Mouse (Mus musculus): ENCODE data around the gene Upk1b.

Gene Upk1b

GRCm38 (mm10) chr16:38761972-38762371, 38.2 kb downstream of the Upk1b start:
- no peak for DNase-seq (ENCODE audit: low spot score in 2 of 2)

GRCm38 (mm10) chr16:38760834-38761375, 39.2 kb downstream of the Upk1b start:
- DNase-seq (ENCODE audit: low spot score in 2 of 2) = no peak

GRCm38 (mm10) chr16:38760239-38760638, 39.9 kb downstream of the Upk1b start:
- DNase-seq (ENCODE audit: low spot score in 2 of 2) = no peak

- DNase-seq (ENCODE audit: low spot score in 2 of 2) = no peak
These were observed 41.8 kb downstream of the Upk1b start for GRCm38 (mm10) chr16:38758104-38758861.

- no peak for DNase-seq (ENCODE audit: low spot score in 2 of 2)
These were observed 42.5 kb downstream of the Upk1b start for GRCm38 (mm10) chr16:38757626-38758025.

DNA sequence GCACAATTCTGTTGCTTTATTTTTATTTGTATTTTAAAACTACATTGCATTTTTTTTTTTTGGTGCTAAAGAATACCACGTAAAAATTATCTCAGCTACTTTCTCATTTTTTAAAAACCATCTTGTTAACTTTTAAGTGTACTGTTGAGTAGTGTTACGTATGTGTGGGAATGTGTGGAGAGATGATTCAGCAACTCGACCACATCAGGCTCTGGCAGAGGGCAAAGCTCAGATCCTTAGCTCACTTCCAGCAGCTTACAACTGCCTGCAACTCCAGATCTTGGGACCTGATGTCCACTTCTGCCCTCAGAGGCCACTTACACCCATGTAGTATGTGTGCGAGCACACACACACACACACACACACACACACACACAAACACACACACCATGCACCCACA, 43.6 kb downstream of the Upk1b start:
- no peak for DNase-seq (ENCODE audit: low spot score in 2 of 2)

GRCm38 (mm10) chr16:38756177-38756503, 44.0 kb downstream of the Upk1b start:
- DNase-seq (ENCODE audit: low spot score in 2 of 2) = no peak

DNA sequence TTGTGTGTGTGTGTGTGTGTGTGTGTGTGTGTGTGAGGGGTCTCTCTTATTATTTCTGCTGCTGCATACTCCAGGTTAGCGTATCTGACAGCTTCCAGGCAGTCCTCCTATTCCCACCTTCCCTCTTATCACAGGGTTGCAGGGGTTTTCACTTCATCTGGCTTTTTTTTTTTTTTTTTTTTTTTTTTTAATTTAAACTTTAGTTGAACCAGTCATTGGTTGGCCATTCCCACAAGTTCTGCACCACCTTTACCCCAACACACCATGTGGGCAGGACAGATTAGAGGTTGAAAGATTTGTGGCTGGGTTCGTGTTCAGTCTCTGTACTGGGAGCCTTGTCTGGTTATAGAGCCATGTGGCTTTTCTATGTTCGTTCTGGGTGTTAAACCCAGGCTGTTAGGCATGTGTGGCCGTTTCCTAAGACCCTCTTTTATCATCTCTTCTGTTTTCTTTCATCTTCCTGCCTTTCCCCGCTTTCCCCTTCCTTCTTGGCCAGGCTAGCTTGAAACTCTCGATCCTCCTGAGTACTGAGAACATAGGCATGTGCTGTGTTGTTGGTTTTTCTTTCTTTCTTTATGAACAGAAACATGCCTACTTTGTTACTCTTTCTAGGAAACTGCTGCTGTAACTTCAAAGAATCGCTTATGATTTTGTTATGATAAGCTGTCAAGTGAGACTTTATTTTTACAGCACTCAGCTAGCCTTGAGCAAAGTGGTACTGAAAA, 44.5 kb downstream of the Upk1b start:
- DNase-seq (ENCODE audit: low spot score in 2 of 2) = no peak

- no peak for DNase-seq (ENCODE audit: low spot score in 2 of 2)
These were observed 46.5 kb downstream of the Upk1b start for GRCm38 (mm10) chr16:38753631-38754030.

GRCm38 (mm10) chr16:38750803-38751202, 49.3 kb downstream of the Upk1b start:
- no peak for DNase-seq (ENCODE audit: low spot score in 2 of 2)

- no peak for DNase-seq (ENCODE audit: low spot score in 2 of 2)
These were observed 56.0 kb downstream of the Upk1b start for GRCm38 (mm10) chr16:38743941-38744673.

DNA sequence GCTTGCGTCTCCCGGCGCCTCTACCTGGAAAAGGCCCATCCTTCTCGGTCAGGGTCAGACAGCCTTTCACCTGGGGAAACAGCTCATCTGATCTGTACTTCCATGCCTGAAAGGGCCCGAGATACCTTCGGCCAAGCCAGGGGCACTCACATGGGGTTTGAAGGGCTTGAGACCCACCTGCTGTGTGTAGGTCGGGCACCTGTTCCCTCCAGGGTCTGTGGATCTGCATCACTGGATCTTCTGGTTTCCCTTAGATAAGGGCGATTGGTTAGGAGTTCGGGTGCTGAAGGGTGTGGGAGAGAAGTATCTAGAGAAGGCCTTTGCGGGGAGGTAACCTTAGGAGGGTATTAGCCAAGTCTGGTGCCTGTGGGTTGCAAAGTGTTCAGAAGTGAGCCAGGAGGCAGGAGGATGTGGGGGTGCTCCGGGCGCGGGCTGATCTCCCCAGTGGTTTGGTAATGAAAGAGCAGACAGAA, 57.4 kb downstream of the Upk1b start:
- peak in 1 of 2 experiments; percentile 31 for DNase-seq (ENCODE audit: low spot score in 2 of 2)

- peak; percentile 68 to 78 for DNase-seq (ENCODE audit: low spot score in 2 of 2)
These were observed 57.9 kb downstream of the Upk1b start, which contains the start of gene B4galt4 for GRCm38 (mm10) chr16:38742113-38742658. Gene B4galt4 (plus strand): TSS chr16:38742264.

- no peak for DNase-seq (ENCODE audit: low spot score in 2 of 2)
These were observed 58.8 kb downstream of the Upk1b start for GRCm38 (mm10) chr16:38741204-38741903.

GRCm38 (mm10) chr16:38730921-38731320, 69.2 kb downstream of the Upk1b start:
- no peak for DNase-seq (ENCODE audit: low spot score in 2 of 2)

DNA sequence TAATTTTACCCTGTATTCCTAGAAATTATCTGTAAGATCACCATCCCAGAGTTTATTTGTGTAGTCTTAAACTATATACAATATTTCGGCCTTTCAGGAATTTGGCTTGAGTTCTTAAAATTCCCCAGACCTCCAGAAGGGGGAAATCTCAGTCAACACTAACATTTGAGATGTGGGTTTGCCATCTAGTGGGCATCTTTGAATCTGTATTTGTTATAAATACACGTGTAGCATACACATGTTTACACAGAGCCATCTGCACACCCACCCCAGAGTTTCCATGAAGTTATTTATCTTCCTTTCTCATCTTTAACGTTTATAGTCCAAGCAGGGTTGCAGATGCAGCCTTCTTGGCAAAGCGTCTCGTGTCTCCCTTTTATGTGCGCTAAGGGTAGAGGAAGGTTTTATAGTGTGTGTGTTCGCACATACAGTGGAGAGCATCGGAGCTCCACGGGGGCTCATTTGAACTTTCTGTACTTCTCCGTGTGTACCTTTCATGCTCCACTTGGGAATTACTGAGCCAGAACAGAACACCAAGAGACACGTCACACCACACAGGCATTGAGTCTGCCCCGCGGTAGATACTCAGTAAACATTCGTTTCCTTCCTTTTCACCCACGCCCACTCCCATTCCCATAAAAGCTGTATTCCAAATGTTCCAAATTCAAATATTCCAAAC, 70.4 kb downstream of the Upk1b start:
- no peak for DNase-seq (ENCODE audit: low spot score in 2 of 2)

DNA sequence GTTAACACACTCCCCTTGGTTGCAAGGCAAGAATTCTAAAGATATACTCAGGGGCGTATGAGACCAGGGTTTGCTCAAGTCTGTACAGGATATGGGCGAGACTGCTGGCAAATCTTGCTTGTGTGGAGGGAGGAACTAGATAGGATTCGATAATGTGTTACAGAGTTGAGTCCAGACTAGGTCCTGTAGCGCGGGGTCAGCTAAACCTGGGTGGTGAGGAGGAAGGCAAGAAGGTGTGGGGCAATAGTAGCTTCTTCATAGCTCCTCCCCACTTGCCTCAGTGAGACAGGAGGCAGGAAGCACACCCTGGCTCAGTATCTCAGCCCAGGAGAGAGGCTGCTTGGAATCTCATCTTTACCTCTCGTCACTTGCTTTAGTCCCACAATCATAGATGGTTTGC, 71.0 kb downstream of the Upk1b start:
- DNase-seq (ENCODE audit: low spot score in 2 of 2) = no peak

GRCm38 (mm10) chr16:38728576-38729132, 71.5 kb downstream of the Upk1b start:
- DNase-seq (ENCODE audit: low spot score in 2 of 2) = no peak

DNA sequence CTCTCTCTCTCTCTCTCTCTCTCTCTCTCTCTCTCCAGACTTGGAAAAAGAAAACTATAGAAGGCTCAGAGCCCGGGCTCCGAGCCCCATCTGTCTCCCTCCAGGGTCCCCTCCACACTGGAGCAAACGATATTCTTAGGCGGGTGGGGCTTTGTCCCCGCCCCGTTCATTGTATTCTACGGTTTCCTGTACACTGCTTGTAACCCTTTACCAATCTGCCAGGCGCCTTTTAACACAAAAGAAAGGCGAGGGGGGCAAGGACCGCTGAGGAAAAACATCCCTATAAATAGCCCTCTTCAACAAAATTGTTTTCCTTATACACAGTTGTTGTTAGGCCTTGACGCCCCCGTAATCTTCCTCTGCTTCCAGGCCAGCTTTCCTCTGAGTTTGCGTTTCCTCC, 75.2 kb downstream of the Upk1b start:
- DNase-seq (ENCODE audit: low spot score in 2 of 2) = no peak

DNA sequence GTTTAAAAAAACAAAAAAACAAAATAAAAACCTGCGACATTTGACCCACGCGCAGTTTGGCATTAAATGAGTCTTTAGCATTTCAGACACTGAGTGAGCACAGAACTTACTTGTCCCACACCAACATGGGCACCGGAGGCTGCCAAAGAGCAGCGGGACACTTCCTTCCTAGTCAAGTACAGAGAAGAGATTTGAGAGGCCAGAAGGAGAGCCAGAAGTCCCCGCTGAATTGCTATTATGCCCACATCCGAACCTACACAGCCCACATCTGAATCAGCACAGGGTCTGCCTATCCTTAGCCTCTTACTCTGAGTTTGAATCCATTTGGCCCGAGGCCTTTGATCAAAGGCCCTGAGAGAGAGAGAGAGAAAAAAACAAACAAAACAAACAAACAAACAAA, 75.9 kb downstream of the Upk1b start:
- no peak for DNase-seq (ENCODE audit: low spot score in 2 of 2)
